Mouse (Mus musculus): ENCODE measurements around the gene Myh15. TPM values are rescaled to one million over a fixed set of nuclear protein-coding genes. Genes with fewer than 3 reads are reported as not detected.
"Not testable (repeated sequence)": the region's sequence is repeated elsewhere in the genome, so short reads cannot be mapped to it uniquely, and the experiment has no call there.

Gene Myh15
- polyA plus RNA-seq, 1 experiment from 2014 or later = 0.04 TPM

DNA sequence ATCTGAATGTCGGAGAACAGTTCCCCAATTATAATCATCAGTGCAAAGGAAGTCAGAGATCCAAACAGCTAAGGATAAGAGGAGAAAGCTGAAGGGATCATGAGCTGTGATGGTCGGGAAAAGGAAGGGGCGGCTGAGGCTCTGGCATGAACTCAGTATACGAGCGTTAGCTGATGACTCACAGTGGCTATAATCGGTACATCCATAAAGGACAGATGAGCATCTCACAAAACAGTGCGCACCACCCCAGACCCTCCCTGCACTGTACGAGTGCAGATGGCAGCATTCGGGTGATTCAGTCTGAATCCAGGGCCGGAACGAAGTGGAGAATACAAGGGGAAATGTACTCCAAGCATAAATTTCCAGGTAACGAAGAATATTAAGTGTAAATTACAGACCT, 110.0 kb downstream of the Myh15 start:
- Histone ChIP-seq H3K36me3 (replicated peaks) (no peaks in the 10 kb centered on the region), H3K4me2 (no peak overlapping the region), H3K27ac (no peak overlapping the region), H3K4me3 (replicated peaks) (no peak overlapping the region), H3K9ac (no peak overlapping the region), H3K4me1 (no peaks in the 10 kb centered on the region), H3K27me3 (no peaks in the 10 kb centered on the region), H3K9me3 (no peaks in the 10 kb centered on the region)
- WGBS = 94% methylated on average over 12 of the region's 12 CpGs
- no peak for ATAC-seq (ENCODE audit: low FRiP score)

DNA sequence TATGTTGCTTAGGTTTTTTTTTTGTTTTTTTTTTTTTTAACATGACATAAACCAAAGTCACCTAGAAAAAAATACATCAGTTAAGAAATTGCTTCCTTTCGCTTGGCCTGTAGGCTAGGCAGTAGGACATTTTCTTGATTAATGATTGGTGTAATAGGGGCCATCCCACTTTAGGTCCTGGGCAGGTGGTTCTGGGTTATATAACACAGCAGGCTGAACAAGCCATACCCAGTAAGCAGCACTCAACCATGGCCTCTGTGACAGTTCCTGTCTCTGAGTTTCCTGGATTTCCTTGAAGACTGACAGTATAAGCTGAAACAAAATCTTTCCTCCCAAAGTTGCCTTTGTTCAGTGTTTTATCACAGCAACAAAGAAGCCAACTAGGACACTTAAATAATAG, 117.8 kb downstream of the Myh15 start:
- Histone ChIP-seq H3K27ac (no peak overlapping the region), H3K27me3 (no peaks in the 10 kb centered on the region), H3K9ac (no peak overlapping the region), H3K36me3 (replicated peaks) (no peaks in the 10 kb centered on the region), H3K9me3 (no peaks in the 10 kb centered on the region), H3K4me3 (replicated peaks) (no peak overlapping the region), H3K4me2 (no peak overlapping the region), H3K4me1 (peaks cover 9% of the 10 kb centered on the region)
- no peak for ATAC-seq (ENCODE audit: low FRiP score)
- WGBS = 100% methylated on average over 1 of the region's 1 CpGs

DNA sequence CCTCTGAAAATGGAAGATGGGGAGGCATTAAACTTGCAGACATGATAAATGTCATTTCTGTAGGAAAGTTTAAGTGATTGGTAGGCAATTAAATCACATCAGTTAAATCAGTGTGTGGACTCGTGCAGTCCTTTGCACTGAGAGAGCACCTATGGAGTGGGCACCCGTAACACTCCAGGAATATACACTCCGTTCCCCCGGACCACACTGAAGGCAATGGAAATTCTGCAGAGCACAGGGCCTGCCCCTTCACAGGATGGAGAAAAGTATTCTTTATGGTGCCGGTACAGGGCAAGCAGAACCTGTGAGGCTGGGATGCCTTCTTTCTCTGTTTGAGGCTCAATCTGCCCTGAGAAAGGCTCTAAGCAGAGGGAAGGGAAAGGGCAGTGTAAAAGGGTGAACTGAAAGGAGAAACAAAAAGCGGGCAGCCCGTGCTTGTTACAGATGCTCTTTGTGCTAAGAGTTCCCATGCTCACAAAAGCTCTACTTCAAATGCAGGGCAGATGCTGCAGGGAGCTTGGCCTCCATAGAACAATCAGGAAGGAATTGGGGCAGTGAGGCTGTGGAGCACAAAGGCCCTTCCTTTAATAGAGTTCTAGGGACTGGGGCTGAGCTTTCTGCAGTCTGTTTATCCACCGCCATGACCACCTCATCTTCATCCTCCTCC, 118.6 kb downstream of the Myh15 start:
- Histone ChIP-seq H3K36me3 (replicated peaks) (no peaks in the 10 kb centered on the region), H3K4me3 (replicated peaks) (no peak overlapping the region), H3K4me2 (no peak overlapping the region), H3K4me1 (peaks cover 9% of the 10 kb centered on the region), H3K9ac (no peak overlapping the region), H3K9me3 (no peaks in the 10 kb centered on the region), H3K27ac (no peak overlapping the region), H3K27me3 (no peaks in the 10 kb centered on the region)
- ATAC-seq (ENCODE audit: low FRiP score) = peak; percentile 75
- WGBS = 55% methylated on average over 8 of the region's 8 CpGs

DNA sequence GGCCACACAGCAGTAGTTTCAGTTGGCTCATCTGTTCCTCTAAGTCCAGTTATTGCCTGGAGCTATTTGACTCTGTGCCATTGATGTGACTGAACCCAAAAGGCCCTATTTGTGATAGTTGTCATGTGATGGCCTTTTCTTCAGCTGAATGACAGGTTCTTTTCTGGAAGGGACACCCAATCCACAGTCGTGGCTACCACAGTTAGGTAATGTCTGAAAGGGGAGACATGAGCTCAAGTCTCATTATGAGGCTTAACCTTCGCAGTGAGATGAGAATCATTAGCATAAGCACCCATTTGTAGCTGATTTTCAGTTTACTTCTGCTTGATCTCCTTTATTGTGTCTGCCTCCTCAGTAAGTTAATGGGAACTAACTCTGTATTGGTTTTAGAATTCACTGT, 136.2 kb downstream of the Myh15 start:
- 17% methylated on average over 2 of the region's 2 CpGs for WGBS
- Histone ChIP-seq H3K4me2 (no peak overlapping the region), H3K4me1 (peaks cover 6% of the 10 kb centered on the region; the same call in 1 of the 2 replicates), H3K27ac (no peak overlapping the region), H3K9me3 (no peaks in the 10 kb centered on the region), H3K4me3 (replicated peaks) (no peak overlapping the region), H3K27me3 (no peaks in the 10 kb centered on the region), H3K36me3 (replicated peaks) (no peaks in the 10 kb centered on the region), H3K9ac (no peak overlapping the region)
- peak; percentile 90 for ATAC-seq (ENCODE audit: low FRiP score)

DNA sequence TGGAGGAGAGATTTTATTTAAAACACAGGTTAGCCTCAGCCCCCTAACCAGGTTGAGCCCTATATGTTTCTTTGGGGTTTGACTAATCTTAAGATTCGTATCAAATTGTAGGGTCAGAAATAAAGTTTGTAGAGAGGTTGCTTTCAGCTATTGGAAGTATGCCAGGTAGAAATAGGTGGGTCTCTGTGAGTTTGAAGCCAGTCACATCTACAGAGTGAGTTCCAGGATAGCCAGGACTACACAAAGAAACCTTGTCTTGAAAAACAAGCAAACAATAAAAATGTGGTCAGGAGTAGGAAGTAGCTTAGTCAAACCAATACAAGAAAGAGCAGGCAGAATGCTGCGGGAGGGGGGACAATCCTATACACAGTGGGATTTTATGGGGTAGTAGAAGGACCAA, 136.7 kb downstream of the Myh15 start:
- no peaks in the 10 kb centered on the region for H3K27me3 ChIP-seq
- H3K4me1 ChIP-seq = peaks cover 6% of the 10 kb centered on the region; the same call in 1 of the 2 replicates
- 58% methylated on average over 2 of the region's 2 CpGs for WGBS
- peak; percentile 54; the same call in 1 of the 2 replicates for ATAC-seq (ENCODE audit: low FRiP score)
- no peak overlapping the region for H3K9ac ChIP-seq
- H3K36me3 ChIP-seq (replicated peaks) = no peaks in the 10 kb centered on the region
- no peak overlapping the region for H3K4me3 ChIP-seq (replicated peaks)
- H3K27ac ChIP-seq = no peak overlapping the region
- no peak overlapping the region for H3K4me2 ChIP-seq
- H3K9me3 ChIP-seq = no peaks in the 10 kb centered on the region

DNA sequence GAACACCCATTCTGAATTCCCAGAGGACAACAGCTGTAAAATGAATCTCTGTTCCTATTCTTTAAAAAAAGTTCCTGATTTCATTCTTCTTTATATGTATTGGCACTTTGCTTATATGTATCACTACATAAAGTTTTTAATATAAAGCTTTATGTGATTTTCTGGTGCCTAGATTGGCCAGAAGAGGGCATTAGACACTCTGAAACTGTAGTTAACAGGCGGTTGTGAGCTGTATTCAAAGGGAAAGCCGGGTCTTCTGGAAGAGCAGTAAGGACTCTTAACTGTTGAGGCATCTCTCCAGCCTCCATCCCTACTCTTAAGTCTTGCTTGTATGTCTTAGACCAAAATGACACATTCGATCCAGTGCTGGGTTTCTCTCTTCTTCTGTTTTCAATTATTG, 139.0 kb downstream of the Myh15 start:
- H3K9me3 ChIP-seq = no peaks in the 10 kb centered on the region
- 61% methylated on average over 3 of the region's 3 CpGs for WGBS
- H3K4me3 ChIP-seq (replicated peaks) = no peak overlapping the region
- no peak overlapping the region for H3K9ac ChIP-seq
- peaks cover 6% of the 10 kb centered on the region; the same call in 1 of the 2 replicates for H3K4me1 ChIP-seq
- no peaks in the 10 kb centered on the region for H3K27me3 ChIP-seq
- no peaks in the 10 kb centered on the region for H3K36me3 ChIP-seq (replicated peaks)
- no peak overlapping the region for H3K27ac ChIP-seq
- H3K4me2 ChIP-seq = no peak overlapping the region
- ATAC-seq (ENCODE audit: low FRiP score) = no peak

DNA sequence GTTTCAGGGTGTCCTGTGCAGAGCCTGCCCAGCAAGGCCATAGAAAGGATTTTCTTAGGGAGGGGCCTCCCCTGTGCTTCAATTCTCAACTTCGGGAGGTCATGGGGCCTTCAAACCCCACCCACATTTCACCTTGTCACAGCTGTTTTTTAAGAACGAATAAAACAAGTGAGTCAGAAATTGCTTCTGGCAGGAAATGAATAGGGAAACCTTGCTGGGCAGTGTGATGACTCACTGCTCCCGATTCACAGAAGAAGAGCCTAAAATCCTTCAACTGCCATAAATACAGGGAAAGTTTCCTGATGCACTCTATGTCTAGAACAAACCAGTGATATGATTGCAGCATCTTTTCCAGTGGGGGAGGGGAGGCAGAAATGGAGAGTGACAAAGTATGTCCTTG, 140.7 kb downstream of the Myh15 start:
- peaks cover 6% of the 10 kb centered on the region; the same call in 1 of the 2 replicates for H3K4me1 ChIP-seq
- H3K27ac ChIP-seq = no peak overlapping the region
- 64% methylated on average over 3 of the region's 3 CpGs for WGBS
- no peak overlapping the region for H3K4me2 ChIP-seq
- no peaks in the 10 kb centered on the region for H3K9me3 ChIP-seq
- ATAC-seq (ENCODE audit: low FRiP score) = no peak
- H3K27me3 ChIP-seq = no peaks in the 10 kb centered on the region
- no peak overlapping the region for H3K9ac ChIP-seq
- H3K4me3 ChIP-seq (replicated peaks) = no peak overlapping the region
- no peaks in the 10 kb centered on the region for H3K36me3 ChIP-seq (replicated peaks)

DNA sequence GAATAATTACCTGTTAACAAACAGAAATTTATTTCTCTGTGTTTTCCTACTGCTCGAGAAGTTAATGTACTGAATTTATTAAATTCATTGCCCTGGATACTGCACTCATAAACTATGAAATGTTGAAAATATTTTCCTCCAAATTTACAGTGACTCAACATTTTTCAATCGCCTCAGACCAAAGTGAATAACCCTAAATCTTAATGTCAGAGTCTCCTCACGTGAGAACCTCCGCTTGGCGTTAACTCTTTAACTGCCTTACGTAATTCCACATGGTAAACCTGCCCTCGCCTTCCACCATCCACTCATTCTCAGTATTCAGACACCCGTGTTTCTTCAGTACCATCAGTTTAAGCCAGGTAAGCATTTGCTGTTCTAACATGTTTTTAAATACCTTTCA, 166.4 kb downstream of the Myh15 start:
- Histone ChIP-seq H3K4me1 (no peaks in the 10 kb centered on the region), H3K27me3 (no peaks in the 10 kb centered on the region), H3K9ac (no peak overlapping the region), H3K9me3 (0 out of 2 replicates have a peak, but pooled peaks cover 3% of the 10 kb centered on the region), H3K4me3 (replicated peaks) (no peak overlapping the region), H3K36me3 (replicated peaks) (no peaks in the 10 kb centered on the region), H3K4me2 (no peak overlapping the region), H3K27ac (no peak overlapping the region)
- no peak for ATAC-seq (ENCODE audit: low FRiP score)
- WGBS = 79% methylated on average over 8 of the region's 8 CpGs

DNA sequence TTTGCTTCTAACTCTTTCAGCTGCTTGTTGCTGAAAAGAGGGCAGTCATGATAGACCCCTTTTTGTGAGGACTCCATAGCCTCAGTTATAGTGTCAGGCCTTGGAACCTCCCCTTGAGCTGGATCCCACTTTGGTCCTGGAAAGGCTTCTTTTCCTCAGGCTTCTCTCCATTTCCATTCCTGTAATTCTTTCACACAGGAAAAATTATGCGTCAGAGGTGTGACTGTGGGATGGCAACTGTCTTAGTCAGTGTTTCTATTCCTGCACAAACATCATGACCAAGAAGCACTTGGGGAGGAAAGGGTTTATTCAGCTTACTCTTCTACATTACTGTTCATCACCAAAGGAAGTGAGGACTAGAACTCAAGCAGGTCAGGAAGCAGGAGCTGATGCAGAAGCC, 186.2 kb downstream of the Myh15 start:
- not testable (repeated sequence) for H3K9me3 ChIP-seq; H3K27me3 ChIP-seq; H3K4me3 ChIP-seq (replicated peaks); H3K27ac ChIP-seq; H3K36me3 ChIP-seq (replicated peaks); H3K9ac ChIP-seq; H3K4me1 ChIP-seq; ATAC-seq (ENCODE audit: low FRiP score); H3K4me2 ChIP-seq
- WGBS = 100% methylated on average over 1 of the region's 1 CpGs

Other genes starting within 250 kb of the Myh15 start
- gene Retnlb, start 240.6 kb upstream of the Myh15 start, polyA plus RNA-seq (2016; fragmentation: Nextera tagmentation; extraction: Ambion mirVana) = not detected in 2 replicates
- gene Retnla, start 214.9 kb upstream of the Myh15 start, polyA plus RNA-seq (2016; fragmentation: Nextera tagmentation; extraction: Ambion mirVana) = not detected in 2 replicates
- not detected in 2 replicates for gene Retnlg, start 184.9 kb upstream of the Myh15 start, polyA plus RNA-seq (2016; fragmentation: Nextera tagmentation; extraction: Ambion mirVana)
- gene Dzip3, start 63.3 kb upstream of the Myh15 start, polyA plus RNA-seq (2016; fragmentation: Nextera tagmentation; extraction: Ambion mirVana) = 50.6 and 53.4 TPM in 2 replicates
- 52.3 and 54.5 TPM in 2 replicates for gene Cip2a, start 63.3 kb upstream of the Myh15 start, polyA plus RNA-seq (2016; fragmentation: Nextera tagmentation; extraction: Ambion mirVana)